Mouse (Mus musculus): Measurements from ENCODE around the gene Mpg.

- no peak for TF ChIP-seq CTCF (IDR thresholded peaks at IDR 0.05; ENCODE audit: low read depth, low read length)
- TF ChIP-seq POLR2A (IDR thresholded peaks at IDR 0.05; ENCODE audit: borderline replicate concordance, low read depth, low read length): no peak
These were observed 36.2 kb upstream of the Mpg start for GRCm38 (mm10) chr11:32190119-32190518.

Measured in bone marrow macrophage, adult 2 months (primary cell).